Mouse (Mus musculus): ENCODE measurements around the gene Nhej1.

The Nhej1 gene

DNA sequence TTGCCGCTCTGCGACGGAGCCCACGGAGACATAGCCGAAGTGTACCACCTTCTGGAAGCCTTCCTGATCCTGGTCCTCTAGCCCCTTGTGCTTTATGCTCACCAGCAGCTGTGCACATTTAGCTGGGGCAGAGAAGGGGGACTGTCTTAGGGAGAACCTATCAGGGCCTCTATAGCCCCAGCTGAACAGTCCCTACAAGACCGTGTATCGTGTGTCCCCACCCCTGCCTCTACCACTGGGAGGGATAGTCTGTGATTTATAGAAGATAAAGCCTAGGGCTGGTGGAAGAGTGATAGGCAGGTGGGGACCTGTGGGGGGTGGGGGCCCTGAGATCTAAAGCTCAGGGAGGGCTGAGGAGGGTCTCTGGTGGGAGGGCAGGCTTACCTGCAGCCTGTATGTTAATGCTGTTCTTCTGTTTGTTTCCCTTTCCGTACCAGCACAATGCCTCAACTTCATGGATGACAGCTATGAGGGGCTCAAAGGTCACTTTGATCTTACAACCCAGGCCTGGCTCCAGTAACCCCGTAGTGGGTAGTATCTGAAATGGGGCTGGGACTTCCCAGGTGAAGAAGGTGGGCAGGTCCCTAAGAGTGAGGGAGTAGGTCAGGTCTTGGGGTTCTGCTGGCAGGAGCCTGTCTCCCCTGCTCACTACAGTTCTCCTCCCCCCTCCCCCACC lies 197.2 kb downstream of the Nhej1 start:
- DNase-seq (ENCODE audit: low read depth) = no peak

DNA sequence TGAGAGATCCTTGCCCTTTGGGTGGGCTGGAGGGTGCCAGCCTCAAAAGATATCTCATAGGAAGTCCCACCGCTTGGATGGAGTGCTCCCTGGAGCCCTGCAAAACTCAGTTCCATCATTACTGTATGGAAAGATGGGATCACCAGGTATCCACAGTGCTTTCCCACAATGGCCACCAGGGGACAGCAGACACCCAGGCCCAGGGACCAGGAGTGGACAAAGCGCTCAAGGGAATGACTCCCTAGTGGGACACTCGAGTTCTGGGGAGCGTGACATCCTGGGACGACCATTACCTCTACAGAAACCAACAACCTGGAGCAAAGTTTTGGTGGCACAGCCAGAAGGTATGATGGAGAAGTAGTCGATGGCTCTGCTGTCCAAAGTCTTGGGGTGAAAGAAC lies 198.3 kb downstream of the Nhej1 start:
- DNase-seq (ENCODE audit: low read depth) = no peak

DNA sequence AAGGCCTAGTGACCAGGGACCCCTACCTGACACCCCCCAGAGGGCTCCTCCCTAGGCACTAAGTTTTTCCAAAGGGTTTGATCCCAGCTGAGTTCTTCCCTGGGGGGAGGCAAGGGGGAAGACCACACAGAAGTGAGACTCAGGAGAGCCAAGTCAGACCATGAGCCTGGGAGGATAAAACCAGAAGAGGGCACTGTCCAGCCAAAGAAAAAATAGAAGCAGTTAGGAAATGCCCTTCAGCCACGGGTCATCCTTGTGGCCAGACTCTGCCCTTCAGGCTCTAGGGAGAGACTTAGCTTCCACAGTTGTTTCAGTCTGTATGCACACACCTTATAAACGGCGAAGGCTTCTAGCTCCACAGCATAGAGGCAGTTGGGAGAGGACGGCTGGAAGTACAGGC lies 200.5 kb downstream of the Nhej1 start:
- DNase-seq (ENCODE audit: low read depth) = no peak

All from c-Kit-positive CD71-positive TER-119-negative erythroid progenitor cells, embryonic 14.5 days (primary cell).